Mouse (Mus musculus) stomach, embryonic 14.5 days (tissue): ENCODE measurements at regions not wholly inside any gene's neighbourhood (a gene's known extent, or its start where the extent isn't known, plus 50 kb on each side); places are given as distances from the start of the nearest gene placed in this dataset.

Experiments used
- ATAC-seq: fragments of 200-750 bp; cut with Nextera tagmentation; 2 replicates; pipeline ENCODE4 v1.8.0; 2017; ENCODE audit warnings: low read depth, moderate TSS enrichment; ENCODE audit not compliant: insufficient number of reproducible peaks, insufficient read depth, low FRiP score
- H3K27ac ChIP-seq: fragments of 300-500 bp; sonication (generic); 2 replicates; pipeline ENCODE4 v1.5.1; 2014; ENCODE audit warnings: mild to moderate bottlenecking, low read length, moderate library complexity, mixed read lengths
- H3K27me3 ChIP-seq: fragments of 300-500 bp; sonication (generic); 2 replicates; pipeline ENCODE4 v1.6.1; 2014; ENCODE audit warnings: low read length, control low read depth, mixed read lengths; ENCODE audit not compliant: control insufficient read depth, insufficient read depth
- H3K36me3 ChIP-seq: fragments of 300-500 bp; sonication (generic); 2 replicates; pipeline ENCODE4 v1.6.1; 2014; ENCODE audit warnings: mild to moderate bottlenecking, control low read depth, low read length, moderate library complexity, mixed read lengths; ENCODE audit not compliant: control insufficient read depth, insufficient read depth
- H3K4me1 ChIP-seq: fragments of 300-500 bp; sonication (generic); 2 replicates; pipeline ENCODE4 v1.6.1; 2014; ENCODE audit warnings: low read length, control low read depth, mixed read lengths; ENCODE audit not compliant: control insufficient read depth, insufficient read depth
- H3K4me2 ChIP-seq: fragments of 300-500 bp; sonication (generic); replicated peaks from 2 replicates; pipeline ENCODE4 v1.6.1; 2014; ENCODE audit warnings: low read depth, low read length, control low read depth
- H3K4me3 ChIP-seq: fragments of 300-500 bp; sonication (generic); 2 replicates; pipeline ENCODE4 v1.5.1; 2014; ENCODE audit warnings: low read depth, low read length, control low read depth
- H3K9ac ChIP-seq: fragments of 300-500 bp; sonication (generic); replicated peaks from 2 replicates; pipeline ENCODE4 v1.6.1; 2014; ENCODE audit warnings: low read depth, mild to moderate bottlenecking, control low read depth, low read length, moderate library complexity, mixed read lengths
- H3K9me3 ChIP-seq: fragments of 300-500 bp; sonication (generic); 2 replicates; pipeline ENCODE4 v1.6.1; 2016; ENCODE audit warnings: low read depth, low read length, control low read depth; ENCODE audit not compliant: control insufficient read depth
- WGBS: fragments of 180-500 bp; shearing (Covaris S2); extraction: QIAGEN DNeasy Blood & Tissue Kit; methylation state at CpG from one replicate; pipeline ENCODE4 v1.1.7; 2014; 5-methylcytosine and 5-hydroxymethylcytosine counted together

DNA sequence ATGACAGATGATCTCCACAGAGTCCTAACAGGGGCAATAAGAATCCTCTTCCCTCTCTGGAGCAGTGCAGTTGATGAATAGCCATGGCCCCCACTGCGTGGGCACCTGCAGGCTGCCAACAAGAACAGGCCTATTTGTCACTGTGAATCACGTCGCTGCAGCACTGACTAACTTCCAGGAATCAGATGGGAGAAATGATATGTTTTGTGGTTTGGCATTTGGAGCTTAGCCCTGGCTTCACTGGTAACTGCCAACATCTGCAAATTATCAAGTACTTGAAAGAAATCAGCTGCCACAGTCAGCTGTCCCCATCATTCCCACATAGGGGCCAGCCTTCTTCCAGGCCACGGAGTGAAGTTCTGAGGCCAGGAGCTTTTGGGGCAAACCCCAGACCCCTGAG is 142.8 kb downstream of the Ets2 start:
- WGBS: 30% methylated on average over 4 of the region's 4 CpGs
- H3K9me3 ChIP-seq: no peaks in the 10 kb centered on the region

DNA sequence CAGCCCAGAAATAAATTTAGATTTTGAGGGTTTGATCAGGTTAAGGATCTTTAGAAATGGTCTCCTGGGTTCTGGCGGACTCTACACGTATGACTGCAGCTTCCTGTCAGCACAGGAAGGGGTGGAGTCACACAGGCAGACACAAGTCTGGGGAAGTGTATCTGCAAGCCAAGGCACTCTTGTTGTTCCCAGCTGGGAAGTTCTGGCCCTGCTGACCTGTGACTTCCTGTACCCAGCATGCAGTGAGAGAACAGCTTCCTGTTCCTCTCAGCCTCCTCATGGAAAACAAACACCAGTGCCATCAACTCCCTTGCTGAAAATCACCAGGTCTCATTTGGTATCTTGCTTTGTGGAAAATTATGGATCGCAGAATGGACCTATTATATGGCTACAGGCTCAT is 140.9 kb downstream of the Ets2 start:
- no peak overlapping the region for H3K4me2 ChIP-seq
- H3K36me3 ChIP-seq: no peaks in the 10 kb centered on the region
- H3K9ac ChIP-seq: no peak overlapping the region
- no peaks in the 10 kb centered on the region for H3K27me3 ChIP-seq
- no peaks in the 10 kb centered on the region for H3K9me3 ChIP-seq
- no peak for ATAC-seq
- 95% methylated on average over 3 of the region's 3 CpGs for WGBS
- H3K4me3 ChIP-seq: no peak overlapping the region
- no peak overlapping the region for H3K27ac ChIP-seq
- 0 out of 2 replicates have a peak, but pooled peaks cover under 1% of the 10 kb centered on the region for H3K4me1 ChIP-seq

More for the DNA sequence above, 142.8 kb downstream of the Ets2 start:
- ATAC-seq: no peak
- Histone ChIP-seq H3K36me3 (no peaks in the 10 kb centered on the region), H3K27me3 (no peaks in the 10 kb centered on the region), H3K27ac (no peak overlapping the region), H3K4me3 (no peak overlapping the region), H3K4me2 (no peak overlapping the region), H3K9ac (no peak overlapping the region), H3K4me1 (peaks cover 16% of the 10 kb centered on the region; the same call in 1 of the 2 replicates)

DNA sequence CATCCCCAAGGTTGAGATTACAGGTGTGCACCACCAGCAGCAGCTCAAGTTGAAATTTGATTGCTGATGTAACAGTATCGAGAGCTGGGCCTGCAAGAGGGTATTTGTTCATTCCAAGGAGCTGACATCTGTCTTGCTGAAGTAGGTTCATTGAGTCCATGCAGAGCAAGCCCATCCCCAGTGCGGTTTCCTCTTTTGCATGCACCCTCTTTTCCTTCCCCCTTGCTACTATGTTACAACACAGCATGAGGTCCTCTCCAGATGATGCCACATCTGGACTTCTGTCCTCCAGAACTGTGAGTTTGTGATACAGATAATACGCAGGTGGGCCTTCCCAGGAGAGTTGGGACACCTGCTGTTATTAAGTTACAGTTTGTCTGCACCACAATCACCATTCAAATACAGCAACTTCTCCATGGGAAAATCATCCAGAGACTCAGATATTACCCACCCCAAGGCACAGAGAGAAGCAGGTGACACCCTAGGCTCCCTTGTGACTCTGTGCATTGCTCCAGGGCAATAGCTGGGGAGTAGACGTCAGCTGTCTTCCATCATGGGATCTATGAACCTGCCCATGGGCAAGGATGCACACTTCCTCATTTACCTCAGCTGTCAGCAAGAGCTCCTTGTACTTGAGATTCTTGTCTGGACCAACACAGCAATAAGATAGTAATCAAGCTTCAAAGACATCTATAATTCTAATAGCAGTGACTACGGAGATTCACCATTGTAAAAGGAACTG is 137.8 kb downstream of the Ets2 start:
- 0 out of 2 replicates have a peak, but pooled peaks cover 5% of the 10 kb centered on the region for H3K4me1 ChIP-seq
- no peaks in the 10 kb centered on the region for H3K9me3 ChIP-seq
- no peak overlapping the region for H3K9ac ChIP-seq
- no peak overlapping the region for H3K4me3 ChIP-seq
- H3K4me2 ChIP-seq: no peak overlapping the region
- WGBS: 76% methylated on average over 5 of the region's 5 CpGs
- H3K36me3 ChIP-seq: no peaks in the 10 kb centered on the region
- no peak overlapping the region for H3K27ac ChIP-seq
- ATAC-seq: no peak
- H3K27me3 ChIP-seq: no peaks in the 10 kb centered on the region

DNA sequence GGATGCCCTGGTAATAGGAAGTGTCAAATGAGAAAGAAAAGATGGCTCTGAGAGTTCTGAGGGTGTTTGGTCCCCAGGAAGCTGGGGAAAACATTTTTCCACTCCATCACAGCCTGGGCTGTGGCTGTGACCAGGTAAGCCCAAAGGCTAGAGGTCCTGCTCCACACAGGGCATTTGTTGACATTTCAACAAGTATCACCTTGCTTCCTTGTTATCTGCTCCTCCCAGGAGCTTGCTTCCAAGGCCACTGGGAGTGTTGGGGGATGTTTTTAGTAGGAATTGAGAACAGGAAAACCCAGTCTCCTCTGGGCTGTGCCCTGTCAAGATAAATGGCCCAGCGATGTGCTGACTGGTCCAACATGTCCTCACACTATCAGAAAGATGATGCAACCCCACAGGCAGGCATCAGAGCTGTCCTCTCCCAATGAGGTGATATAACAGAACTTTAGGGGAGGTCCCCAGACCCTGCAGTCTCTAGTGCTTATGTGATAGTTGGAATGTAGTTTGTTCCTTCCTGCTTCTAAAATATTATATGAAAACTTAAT is 137.1 kb downstream of the Ets2 start:
- Histone ChIP-seq H3K27me3 (no peaks in the 10 kb centered on the region), H3K9ac (no peak overlapping the region), H3K36me3 (no peaks in the 10 kb centered on the region), H3K9me3 (no peaks in the 10 kb centered on the region), H3K4me3 (no peak overlapping the region), H3K4me2 (no peak overlapping the region), H3K27ac (no peak overlapping the region), H3K4me1 (0 out of 2 replicates have a peak, but pooled peaks cover 9% of the 10 kb centered on the region)
- WGBS: 49% methylated on average over 1 of the region's 1 CpGs
- ATAC-seq: no peak

DNA sequence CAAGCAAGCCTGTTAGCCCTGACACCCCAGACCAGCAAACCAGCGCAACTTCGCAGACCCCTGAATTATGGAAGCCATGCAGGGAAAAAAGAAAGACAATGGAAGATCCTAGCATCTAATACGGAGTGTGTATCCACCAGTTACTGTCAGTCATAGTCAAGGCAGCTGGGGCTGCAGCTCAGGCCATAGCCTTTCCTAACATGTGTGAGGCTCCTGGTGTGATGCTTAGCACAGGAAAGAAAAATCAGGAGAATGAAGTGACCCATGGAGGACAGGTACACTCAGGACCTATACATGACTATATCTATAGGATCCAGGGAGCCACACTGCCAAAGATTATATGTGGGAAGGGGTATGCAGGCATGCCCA is 136.6 kb downstream of the Ets2 start:
- ATAC-seq: no peak
- H3K4me3 ChIP-seq: no peak overlapping the region
- 87% methylated on average over 3 of the region's 3 CpGs for WGBS
- no peak overlapping the region for H3K9ac ChIP-seq
- 0 out of 2 replicates have a peak, but pooled peaks cover 9% of the 10 kb centered on the region for H3K4me1 ChIP-seq
- H3K9me3 ChIP-seq: no peaks in the 10 kb centered on the region
- H3K36me3 ChIP-seq: no peaks in the 10 kb centered on the region
- no peak overlapping the region for H3K27ac ChIP-seq
- H3K4me2 ChIP-seq: no peak overlapping the region
- H3K27me3 ChIP-seq: no peaks in the 10 kb centered on the region

DNA sequence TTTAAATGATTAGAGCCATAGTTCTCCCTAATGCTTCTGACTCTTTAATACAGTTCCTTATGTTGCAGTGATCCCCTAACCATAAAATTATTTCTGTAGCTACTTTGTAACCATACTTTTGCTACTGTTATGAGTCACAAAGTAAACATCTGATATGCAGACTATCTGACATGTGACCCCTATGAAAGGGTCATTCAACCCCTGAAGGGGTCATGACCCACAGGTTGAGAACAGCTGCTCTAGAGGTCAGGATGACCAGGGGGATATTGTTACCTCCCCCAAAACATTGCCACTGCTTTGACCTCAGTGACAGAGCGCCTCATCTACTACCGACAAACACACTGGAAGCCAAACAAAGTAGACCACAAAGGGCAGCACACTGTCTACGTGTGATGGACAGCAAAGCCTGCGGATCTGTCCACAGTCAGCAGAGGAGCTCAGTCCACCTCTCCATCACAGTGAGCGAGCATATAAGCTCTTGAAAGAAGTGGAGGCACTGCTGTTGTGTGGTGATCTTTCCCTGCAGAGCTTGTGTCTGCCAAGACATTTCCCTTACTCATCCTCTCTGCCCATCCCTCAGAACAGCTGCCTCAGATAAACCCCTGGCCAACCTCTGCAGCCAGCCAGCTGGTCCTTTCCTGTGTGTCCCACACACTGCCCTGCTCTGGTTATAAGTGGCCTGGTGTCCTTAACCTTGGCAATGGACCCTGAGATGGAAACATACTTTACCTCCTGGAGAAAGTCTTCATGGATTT is 136.0 kb downstream of the Ets2 start:
- Histone ChIP-seq H3K27me3 (no peaks in the 10 kb centered on the region), H3K27ac (no peak overlapping the region), H3K4me3 (no peak overlapping the region), H3K9ac (no peak overlapping the region), H3K4me2 (no peak overlapping the region), H3K36me3 (no peaks in the 10 kb centered on the region), H3K9me3 (no peaks in the 10 kb centered on the region), H3K4me1 (0 out of 2 replicates have a peak, but pooled peaks cover 9% of the 10 kb centered on the region)
- WGBS: 66% methylated on average over 5 of the region's 5 CpGs
- no peak for ATAC-seq

DNA sequence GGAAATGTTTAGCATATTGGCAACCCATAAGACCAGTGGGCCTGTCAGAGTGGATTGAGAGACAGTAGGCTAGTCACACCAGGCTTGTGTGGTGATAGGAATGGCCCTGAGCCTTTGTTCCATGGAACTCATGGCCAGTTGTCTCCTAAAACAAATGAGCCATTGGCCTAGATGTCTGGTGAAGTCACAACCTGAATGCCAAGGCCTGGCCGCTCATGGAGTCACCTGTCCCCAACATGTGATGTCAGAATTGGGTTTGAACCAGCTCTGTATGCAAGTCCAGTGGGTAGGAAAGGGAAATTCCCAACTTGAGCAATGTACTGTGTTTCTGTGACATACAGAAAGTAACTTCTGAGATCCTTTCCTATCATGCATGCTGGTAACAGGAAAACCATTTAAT is 134.1 kb downstream of the Ets2 start:
- H3K4me2 ChIP-seq: no peak overlapping the region
- H3K9me3 ChIP-seq: no peaks in the 10 kb centered on the region
- H3K27ac ChIP-seq: no peak overlapping the region
- WGBS: 88% methylated on average over 1 of the region's 1 CpGs
- H3K4me1 ChIP-seq: peaks cover 26% of the 10 kb centered on the region
- H3K36me3 ChIP-seq: no peaks in the 10 kb centered on the region
- no peak overlapping the region for H3K4me3 ChIP-seq
- ATAC-seq: no peak
- no peaks in the 10 kb centered on the region for H3K27me3 ChIP-seq
- H3K9ac ChIP-seq: no peak overlapping the region

DNA sequence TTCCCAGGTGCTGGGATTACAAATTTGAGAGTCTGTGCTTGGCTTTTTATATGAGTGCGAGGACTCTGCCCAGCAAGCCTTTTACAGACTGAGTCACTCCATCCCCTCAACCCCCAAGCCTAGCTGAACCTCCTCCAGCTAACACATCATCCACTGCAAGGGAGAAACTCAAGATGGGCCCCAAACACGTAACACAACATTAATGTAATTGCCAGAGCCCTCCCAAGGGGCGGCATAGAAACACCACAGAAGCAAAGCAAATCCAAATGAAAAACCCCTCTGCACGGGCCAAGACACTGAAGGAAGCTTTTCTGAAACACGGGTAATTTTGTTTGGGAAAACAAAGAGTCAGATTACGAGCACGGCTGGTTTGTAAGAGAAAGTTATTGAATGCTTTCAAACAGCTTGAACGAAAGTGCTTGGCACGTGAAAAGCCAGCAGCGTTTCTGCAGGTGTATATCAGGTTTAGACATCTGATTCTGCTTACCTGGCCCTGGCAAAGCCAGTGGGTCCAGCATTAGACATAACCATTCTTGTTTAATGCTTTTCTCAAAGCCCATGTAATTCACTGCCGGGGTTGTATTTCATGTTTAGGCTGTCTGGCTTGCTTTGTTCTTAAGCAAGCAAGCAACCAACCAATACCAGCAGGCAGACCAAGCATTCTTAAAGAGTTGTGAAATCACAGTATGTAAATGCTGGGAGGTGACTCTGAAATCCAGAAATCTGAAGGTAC is 132.8 kb downstream of the Ets2 start:
- no peak overlapping the region for H3K27ac ChIP-seq

More for the DNA sequence above, 132.8 kb downstream of the Ets2 start:
- Histone ChIP-seq H3K4me3 (no peak overlapping the region), H3K4me2 (no peak overlapping the region), H3K4me1 (peaks cover 26% of the 10 kb centered on the region), H3K9me3 (no peaks in the 10 kb centered on the region), H3K9ac (no peak overlapping the region), H3K36me3 (no peaks in the 10 kb centered on the region), H3K27me3 (no peaks in the 10 kb centered on the region)
- 37% methylated on average over 11 of the region's 11 CpGs for WGBS
- ATAC-seq: no peak
